Mouse (Mus musculus): Measurements from ENCODE around the gene Gm47996. TPM values are rescaled to one million over a fixed set of nuclear protein-coding genes. Genes with fewer than 3 reads are reported as not detected.
"Not testable (repeated sequence)": the region's sequence is repeated elsewhere in the genome, so short reads cannot be mapped to it uniquely, and the experiment has no call there.

Gene Gm47996
- total RNA-seq (2022) = not detected

DNA sequence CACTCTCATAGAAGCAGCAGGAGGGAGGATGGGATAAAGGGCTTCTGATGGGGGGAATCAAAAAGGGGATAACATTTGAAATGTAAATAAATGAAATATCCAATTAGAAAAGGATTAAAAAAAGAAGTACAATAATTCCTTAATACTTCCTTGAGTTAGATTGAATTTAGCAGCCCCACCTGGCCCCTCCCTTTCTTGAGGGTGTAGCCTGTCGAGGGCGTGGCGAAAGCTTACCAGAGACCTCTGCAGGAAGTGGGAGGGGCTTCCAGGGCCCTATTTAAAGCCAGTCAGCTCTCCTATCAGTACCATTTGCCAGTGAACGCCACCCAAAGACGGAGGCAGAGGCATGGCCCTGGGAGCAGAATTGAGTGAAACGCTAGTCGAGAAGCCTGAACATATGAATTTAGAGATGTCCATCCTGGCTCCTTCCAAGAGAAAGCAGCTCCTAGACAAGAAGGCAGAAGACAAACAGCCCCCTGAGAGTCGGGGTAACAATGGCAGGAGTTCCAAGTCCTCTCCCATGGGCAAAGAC is at the start of gene Gm47996:
Gm47996 (plus strand) TSS at position 308 of the 532 bp plus-strand sequence.
- DNase-seq (ENCODE audit: low spot score in 2 of 2) = not testable (repeated sequence)

DNA sequence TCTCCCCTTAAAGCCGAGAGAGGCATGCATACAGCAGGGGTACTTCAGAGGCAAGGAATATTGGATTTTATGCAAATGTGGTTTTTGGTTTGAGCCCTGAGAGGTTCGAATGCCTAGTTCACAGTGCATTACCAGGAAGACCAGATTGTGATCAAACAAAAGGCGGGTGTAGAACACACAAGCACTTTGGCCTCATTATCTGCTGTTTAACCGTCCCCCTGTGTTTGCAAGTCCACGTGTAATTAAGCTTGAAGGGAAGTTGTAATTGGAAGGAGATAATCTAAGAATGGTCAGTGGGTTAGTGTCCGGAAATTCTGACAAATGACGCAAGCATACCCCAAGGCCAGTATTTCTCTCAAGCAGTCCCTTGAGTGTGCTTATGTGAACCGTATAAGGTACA is 43.9 kb upstream of the Gm47996 start:
- no peak for DNase-seq (ENCODE audit: low spot score in 2 of 2)

DNA sequence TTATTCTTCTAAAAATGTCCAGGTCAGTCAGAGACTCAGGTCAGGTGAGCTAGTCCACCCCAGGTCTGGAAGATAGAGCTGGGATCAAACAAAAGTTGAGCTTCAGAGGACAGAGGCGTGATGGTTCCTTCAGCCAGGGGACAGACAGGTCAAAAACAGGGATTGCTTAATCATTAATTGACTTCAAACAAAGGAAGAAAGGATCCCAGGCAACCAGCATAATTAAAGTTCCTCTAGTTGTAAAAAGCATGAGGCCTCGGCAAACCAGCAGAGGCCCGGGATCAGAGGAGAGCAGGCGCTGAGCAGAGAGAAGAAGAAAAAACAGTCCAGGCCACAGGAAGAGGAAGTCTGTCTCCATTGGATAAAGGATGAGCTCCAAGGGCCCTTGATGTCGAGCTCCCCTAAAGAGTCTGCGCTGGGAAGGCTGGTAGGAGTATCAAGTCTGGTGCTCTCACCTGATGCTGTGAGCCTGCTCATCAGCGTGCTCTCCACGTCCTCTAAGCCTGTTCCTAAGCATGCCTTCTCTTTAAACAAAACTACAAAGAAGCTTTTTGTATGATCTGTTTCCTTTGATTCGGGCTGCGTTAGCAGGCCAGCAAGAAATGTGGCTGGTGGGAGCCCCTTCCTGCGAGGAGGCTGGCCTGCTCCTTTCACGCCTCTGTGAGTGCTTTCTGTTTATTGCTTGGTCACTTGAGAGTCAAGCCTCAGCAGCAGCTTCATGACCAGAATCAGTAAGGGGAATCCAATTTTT is 42.5 kb upstream of the Gm47996 start:
- DNase-seq (ENCODE audit: low spot score in 2 of 2) = peak in 1 of 2 experiments; percentile 10

DNA sequence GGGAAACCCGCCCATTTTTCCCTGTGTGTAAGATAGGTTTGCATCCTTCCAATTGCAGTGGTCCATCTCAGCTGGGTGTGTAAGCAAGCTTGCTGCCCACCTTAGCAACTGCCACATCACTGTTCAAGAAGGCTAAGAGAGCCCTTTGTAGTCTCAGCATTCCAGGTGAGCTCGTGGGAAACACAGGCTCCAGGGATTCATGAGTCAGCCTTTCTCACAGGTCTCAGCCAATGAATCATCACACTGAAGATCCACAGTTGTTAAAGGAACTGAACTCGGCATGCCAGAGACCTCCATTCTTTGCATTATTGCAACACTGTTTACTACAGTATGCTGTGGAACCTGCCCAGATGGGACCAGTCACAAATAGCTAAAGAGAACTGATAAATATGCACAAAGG is 41.3 kb upstream of the Gm47996 start:
- DNase-seq (ENCODE audit: low spot score in 2 of 2) = no peak

DNA sequence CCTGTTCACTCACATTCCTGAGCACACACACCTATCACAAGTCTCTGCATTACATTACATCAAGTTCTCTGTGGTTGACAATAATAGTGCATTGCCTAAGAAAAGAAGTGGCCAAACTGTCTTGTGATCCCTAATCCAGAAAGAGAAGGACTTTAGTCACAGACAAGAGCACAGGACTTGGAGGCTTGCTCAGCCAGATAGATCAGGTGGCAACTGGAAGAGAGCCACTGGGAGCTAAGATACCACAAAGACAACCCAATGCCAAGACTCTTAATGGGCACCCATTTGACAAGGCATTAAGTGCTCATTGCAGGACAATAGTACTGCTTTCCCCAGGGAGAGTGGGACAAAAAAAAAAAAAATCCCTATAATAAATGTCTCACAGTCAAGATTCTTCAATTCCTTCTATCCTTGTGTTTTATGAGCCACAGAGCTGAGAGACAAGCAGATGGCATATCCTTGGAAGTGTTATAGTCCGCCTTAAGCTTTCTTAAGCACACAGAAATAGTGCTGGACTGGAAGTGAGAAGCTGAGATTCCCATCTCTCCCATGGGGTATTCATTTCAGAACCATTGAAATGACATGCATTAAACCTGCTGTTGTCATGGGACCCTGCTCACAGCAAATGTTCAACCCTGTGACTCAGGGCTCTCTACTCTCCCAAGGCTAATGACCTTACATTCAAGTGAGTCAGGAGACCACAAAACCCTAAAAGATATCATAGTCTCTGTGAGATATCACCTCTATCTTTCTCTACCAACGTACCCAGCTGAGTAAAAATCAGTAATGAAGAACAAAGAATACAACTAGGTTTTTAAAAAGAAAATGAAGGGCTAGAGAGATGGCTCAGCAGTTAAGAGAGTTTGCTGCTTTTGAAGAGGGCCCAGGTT is 38.1 kb upstream of the Gm47996 start:
- DNase-seq (ENCODE audit: low spot score in 2 of 2) = no peak

DNA sequence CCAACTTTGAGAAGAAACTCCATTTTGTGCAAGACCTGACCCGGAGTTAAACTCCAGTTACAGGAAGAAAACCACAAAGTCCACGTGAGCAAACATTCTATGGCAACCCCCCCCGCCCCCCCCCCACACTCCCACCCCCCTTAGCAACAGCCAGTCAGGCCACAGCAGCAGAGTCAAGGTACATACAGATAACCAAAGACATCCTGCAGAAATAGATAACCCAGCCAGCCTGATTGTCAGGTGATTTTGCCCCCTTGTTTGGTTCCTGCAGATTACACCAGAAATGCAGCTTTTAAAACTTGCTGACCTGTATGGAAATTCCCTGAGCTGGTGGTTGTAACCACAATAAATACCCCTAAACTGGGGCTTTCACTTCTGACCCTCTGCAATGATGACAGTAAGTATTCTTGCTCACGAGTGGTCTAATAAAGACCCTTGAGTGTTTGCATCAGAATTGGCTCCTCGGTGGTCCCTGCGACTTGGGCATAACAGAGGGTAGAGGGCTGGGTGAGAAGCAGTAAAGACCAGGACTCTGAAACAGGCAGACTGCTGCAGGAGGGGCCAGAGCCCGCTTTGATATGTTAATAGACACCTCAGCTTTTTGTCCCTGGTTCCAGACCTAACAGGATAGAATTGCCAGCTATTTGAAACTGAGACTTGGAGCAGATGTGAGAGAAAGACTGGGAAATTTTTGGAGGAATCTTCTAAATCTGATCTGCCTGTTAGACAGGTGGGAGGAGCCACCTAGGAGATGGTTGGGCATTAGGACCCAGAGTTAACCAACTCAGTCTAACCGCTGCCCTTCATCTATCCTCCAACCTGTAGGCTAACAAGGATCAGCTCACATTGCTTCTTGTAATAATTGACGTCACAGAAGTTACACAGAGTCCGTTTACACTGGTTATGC is 32.6 kb upstream of the Gm47996 start:
- no peak for DNase-seq (ENCODE audit: low spot score in 2 of 2)

DNA sequence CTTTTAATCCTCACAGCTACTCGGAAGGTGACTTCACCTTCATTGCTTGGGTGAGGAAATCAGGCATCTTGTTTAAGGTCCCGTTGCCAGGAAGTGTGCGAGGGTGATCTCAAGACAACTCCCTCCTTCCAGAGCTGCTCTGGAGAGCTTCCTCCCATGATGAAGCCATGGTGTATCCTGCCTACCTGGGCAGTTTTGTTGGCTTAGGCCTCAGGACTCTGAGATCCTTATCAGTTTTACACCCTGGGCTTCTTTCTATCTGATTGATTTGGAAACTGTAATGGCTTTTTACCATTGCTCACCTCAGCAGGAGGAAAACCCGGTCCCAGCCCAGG is 32.0 kb upstream of the Gm47996 start:
- DNase-seq (ENCODE audit: low spot score in 2 of 2) = no peak

DNA sequence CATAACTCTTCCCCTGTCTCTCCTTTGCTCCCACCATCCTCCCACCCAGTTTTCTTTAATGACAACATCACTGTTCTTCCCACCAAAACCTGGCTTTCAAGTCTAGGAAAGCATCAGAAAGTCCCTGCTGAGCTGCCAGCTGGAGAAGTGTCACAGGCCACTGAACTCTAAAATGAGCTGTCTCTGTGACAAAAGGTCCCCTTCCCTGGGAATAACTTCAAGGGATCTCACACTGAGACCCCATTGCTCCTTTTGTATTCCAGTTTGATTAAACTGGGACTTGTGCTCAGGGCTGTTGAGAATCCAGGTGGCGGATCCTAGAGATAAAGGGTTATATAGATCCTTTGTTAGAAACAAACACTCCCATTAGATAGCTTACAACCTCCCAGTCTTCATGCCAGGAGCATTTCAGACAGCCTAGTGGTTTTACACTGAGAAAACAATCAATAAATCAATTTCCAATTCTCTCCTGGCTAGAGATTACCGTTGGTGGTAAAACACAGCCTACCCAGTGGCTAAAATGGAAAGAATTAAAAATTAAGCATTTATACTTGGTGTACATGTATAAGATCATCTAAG is 31.3 kb upstream of the Gm47996 start:
- no peak for DNase-seq (ENCODE audit: low spot score in 2 of 2)

DNA sequence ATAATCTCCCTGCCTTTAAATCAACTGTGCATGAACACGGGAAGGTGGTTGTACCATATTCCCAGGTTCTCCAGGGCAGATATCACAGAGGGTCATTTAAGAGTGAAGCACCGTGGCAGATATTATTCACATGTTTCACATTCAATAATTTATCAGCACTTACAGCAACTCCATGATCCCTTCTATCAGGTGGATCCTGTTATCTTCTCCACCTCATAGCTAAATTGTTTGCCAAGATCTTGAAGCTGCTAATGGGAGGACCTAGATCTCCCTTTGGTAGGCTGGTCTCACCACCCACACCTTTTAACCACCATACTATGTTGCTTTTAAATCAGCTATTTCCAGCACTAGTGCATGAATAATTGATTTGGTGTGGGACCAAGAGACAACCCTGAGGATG is 29.8 kb upstream of the Gm47996 start:
- no peak for DNase-seq (ENCODE audit: low spot score in 2 of 2)

DNA sequence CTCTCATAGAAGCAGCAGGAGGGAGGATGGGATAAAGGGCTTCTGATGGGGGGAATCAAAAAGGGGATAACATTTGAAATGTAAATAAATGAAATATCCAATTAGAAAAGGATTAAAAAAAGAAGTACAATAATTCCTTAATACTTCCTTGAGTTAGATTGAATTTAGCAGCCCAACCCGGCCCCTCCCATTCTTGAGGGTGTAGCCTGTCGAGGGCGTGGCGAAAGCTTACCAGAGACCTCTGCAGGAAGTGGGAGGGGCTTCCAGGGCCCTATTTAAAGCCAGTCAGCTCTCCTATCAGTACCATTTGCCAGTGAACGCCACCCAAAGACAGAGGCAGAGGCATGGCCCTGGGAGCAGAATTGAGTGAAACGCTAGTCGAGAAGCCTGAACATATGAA is 27.7 kb upstream of the Gm47996 start, which contains the start of gene Gm47985:
Gm47985 (plus strand) TSS at position 272 of the 400 bp plus-strand sequence.
- not testable (repeated sequence) for DNase-seq (ENCODE audit: low spot score in 2 of 2)

DNA sequence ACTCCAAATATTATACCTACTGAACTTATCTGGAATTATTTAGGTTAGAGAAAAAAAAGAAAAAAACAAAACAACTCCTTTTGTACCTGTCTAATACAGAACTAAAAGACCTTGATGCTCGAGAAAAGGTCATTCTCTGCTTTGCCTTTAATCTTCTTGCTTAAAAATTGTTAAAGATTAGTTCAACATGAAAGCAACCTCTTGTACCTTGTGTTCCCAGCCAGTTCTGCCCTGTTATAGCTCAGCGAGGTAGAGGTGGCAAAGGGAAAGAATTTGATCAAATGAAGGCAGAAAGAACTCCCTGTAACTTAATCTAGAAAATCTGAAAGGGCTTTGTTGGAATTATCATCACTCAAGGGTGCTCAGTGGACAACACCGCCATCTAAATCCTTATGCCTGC is 23.7 kb upstream of the Gm47996 start:
- not testable (repeated sequence) for DNase-seq (ENCODE audit: low spot score in 2 of 2)

DNA sequence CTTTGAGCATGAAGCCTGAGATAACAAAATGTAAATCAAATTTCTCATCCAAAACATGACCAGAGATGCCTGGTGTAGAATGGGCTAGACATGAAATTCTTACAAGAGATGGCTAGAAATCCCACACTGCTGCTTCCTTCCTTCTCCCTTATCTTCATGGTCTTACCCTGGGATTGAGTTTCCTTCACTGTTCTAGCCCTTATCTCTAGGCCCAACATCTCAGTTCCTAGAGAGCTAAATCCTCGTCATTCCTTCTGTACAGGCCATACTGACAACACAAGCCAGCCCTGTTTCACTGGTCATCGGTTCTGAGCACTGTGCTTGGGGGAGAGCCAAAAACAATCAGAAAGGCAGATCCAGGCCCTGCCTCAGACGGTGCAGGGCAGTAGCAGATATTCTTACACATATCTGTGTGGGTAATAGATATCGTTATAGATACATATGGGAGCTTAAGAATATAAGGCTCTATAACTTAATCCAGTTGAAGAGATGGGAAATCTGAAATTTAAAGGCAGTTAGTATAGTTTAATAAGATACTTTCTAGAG is 23.0 kb upstream of the Gm47996 start:
- DNase-seq (ENCODE audit: low spot score in 2 of 2) = not testable (repeated sequence)

DNA sequence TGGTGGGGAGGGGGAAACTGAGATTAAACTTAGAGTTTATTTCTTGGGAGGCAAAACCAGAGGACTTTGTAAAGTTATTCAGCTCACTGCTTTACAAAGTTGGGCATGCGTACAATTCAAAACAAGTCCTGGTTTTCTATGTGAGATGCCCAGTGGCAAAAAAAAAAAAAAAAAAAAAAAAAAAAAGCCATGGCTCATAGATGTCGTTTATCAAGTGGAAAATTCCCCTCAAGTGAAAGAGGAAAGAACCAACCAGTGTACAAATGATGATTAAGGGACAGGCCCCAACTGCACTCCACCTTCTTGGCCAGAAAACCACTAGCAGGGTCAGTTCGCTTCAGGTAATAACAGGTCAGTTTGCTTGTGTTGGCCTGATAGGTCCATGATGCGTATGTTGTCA is 21.5 kb upstream of the Gm47996 start:
- DNase-seq (ENCODE audit: low spot score in 2 of 2) = no peak

DNA sequence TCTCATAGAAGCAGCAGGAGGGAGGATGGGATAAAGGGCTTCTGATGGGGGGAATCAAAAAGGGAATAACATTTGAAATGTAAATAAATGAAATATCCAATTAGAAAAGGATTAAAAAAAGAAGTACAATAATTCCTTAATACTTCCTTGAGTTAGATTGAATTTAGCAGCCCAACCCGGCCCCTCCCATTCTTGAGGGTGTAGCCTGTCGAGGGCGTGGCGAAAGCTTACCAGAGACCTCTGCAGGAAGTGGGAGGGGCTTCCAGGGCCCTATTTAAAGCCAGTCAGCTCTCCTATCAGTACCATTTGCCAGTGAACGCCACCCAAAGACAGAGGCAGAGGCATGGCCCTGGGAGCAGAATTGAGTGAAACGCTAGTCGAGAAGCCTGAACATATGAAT is 17.9 kb upstream of the Gm47996 start, which contains the start of gene Gm8947:
Gm8947 (plus strand) TSS at position 302 of the 400 bp plus-strand sequence.
- DNase-seq (ENCODE audit: low spot score in 2 of 2) = not testable (repeated sequence)

DNA sequence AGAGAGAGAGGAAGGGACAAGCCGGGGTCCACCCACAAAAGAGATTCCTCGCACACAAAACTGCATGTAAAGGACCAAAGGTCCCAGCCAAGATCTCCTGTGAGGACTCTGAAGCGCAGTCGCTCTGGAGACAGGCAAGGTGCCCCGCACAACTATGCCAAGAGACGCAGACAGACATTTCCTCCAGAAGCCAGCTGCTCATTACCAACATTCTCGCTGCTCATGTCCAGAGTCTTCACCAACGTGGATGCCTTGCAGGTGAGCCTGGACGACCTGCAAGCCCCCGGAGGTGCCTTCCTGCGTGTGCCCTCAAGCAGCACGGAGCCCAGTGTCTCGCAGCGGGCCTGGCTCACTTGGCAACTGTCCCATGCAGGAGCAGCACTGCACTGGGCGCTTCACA is 17.2 kb upstream of the Gm47996 start:
- DNase-seq (ENCODE audit: low spot score in 2 of 2) = not testable (repeated sequence)

DNA sequence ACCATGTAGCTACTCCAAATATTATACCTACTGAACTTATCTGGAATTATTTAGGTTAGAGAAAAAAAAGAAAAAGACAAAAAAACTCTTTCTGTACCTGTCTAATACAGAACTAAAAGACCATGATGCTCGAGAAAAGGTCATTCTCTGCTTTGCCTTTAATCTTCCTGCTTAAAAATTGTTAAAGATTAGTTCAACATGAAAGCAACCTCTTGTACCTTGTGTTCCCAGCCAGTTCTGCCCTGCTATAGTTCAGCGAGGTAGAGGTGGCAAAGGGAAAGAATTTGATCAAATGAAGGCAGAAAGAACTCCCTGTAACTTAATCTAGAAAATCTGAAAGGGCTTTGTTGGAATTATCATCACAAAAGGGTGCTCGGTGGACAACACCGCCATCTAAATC is 13.9 kb upstream of the Gm47996 start:
- not testable (repeated sequence) for DNase-seq (ENCODE audit: low spot score in 2 of 2)

DNA sequence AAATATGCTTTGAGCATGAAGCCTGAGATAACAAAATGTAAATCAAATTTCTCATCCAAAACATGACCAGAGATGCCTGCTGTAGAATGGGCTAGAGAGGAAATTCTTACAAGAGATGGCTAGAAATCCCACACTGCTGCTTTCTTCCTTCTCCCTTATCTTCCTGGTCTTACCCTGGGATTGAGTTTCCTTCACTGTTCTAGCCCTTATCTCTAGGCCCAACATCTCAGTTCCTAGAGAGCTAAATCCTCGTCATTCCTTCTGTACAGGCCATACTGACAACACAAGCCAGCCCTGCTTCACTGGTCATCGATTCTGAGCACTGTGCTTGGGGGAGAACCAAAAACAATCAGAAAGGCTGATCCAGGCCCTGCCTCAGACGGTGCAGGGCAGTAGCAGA is 13.2 kb upstream of the Gm47996 start:
- not testable (repeated sequence) for DNase-seq (ENCODE audit: low spot score in 2 of 2)

DNA sequence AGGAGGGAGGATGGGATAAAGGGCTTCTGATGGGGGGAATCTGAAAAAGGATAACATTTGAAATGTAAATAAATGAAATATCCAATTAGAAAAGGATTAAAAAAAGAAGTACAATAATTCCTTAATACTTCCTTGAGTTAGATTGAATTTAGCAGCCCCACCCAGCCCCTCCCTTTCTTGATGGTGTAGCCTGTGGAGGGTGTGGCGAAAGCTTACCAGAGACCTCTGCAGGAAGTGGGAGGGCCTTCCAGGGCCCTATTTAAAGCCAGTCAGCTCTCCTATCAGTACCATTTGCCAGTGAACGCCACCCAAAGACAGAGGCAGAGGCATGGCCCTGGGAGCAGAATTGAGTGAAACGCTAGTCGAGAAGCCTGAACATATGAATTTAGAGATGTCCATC is 11.8 kb upstream of the Gm47996 start, which contains the start of gene Gm47995:
Gm47995 (plus strand) TSS at position 329 of the 400 bp plus-strand sequence.
- not testable (repeated sequence) for DNase-seq (ENCODE audit: low spot score in 2 of 2)

DNA sequence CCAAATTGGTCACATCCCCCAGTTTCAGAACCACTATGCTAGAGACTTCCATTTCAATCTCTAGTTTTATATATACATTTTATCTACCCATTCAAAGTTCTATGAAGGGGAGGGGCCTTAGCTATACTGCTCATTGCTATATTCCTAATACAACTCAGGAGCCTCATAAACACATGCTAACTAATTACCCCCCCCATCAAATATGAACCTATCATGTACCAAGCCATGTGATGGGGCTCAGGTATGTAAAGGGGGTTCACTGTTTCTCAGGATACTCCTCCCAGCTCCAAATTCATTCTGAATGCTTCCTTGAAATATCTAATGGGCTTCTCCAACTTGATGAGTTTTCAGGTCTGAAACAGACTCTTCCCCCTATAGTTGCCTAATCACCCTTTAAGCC is 9.3 kb upstream of the Gm47996 start:
- not testable (repeated sequence) for DNase-seq (ENCODE audit: low spot score in 2 of 2)

DNA sequence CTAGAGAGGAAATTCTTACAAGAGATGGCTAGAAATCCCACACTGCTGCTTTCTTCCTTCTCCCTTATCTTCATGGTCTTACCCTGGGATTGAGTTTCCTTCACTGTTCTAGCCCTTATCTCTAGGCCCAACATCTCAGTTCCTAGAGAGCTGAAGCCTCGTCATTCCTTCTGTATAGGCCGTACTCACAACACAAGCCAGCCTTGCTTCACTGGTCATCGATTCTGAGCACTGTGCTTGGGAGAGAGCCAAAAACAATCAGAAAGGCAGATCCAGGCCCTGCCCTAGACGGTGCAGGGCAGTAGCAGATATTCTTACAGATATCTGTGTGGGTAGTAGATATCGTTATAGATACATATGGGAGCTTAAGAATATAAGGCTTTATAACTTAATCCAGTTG is 7.2 kb upstream of the Gm47996 start:
- DNase-seq (ENCODE audit: low spot score in 2 of 2) = not testable (repeated sequence)

All from layer of hippocampus, adult 8-10 months (tissue).